Mouse (Mus musculus) kidney, adult 2 months (tissue): ENCODE measurements around the gene Gm15517. TPM values are rescaled to one million over a fixed set of nuclear protein-coding genes. Genes with fewer than 3 reads are reported as not detected.

Source experiments
- DNase-seq: peaks from one replicate; pipeline ENCODE4 v3.0.0; 2021
- H3K27ac ChIP-seq: fragments of 200-500 bp; 2 replicates; pipeline ENCODE4 v1.5.1; 2012; ENCODE audit warnings: low read depth, low read length, control low read depth, inconsistent platforms; ENCODE audit not compliant: insufficient read depth
- H3K27me3 ChIP-seq: fragments of 200-500 bp; replicated peaks from 2 replicates; pipeline ENCODE4 v1.6.1; 2012; ENCODE audit warnings: mild to moderate bottlenecking, moderate library complexity, low read length, inconsistent platforms; ENCODE audit not compliant: control insufficient read depth, insufficient read depth
- H3K36me3 ChIP-seq: fragments of 200-500 bp; 2 replicates; pipeline ENCODE4 v1.6.1; 2012; ENCODE audit warnings: mild to moderate bottlenecking, moderate library complexity, low read length, inconsistent platforms; ENCODE audit not compliant: control insufficient read depth, insufficient read depth
- H3K4me1 ChIP-seq: fragments of 200-500 bp; 2 replicates; pipeline ENCODE4 v1.6.1; 2011; ENCODE audit warnings: low read length; ENCODE audit not compliant: control insufficient read depth, insufficient read depth
- H3K4me3 ChIP-seq: fragments of 200-500 bp; 2 replicates; pipeline ENCODE4 v1.5.1; 2011; ENCODE audit warnings: mild to moderate bottlenecking, low read depth, low read length, control low read depth; ENCODE audit not compliant: insufficient read depth
- CTCF ChIP-seq: fragments of 200-500 bp; conservative IDR thresholded peaks from 2 replicates; pipeline ENCODE4 v1.5.1; 2011; ENCODE audit warnings: low read depth, mild to moderate bottlenecking, control low read depth, low read length, moderate library complexity, mixed read lengths; ENCODE audit not compliant: insufficient read depth, insufficient read length
- POLR2A ChIP-seq: fragments of 200-500 bp; IDR thresholded peaks from one replicate; pipeline ENCODE4 v1.6.1; 2011; ENCODE audit warnings: low read depth, low read length, control low read depth
- WGBS: fragments of 180-500 bp; shearing (Covaris S2); methylation state at CpG from one replicate; pipeline ENCODE4 v1.1.7; 2018; 5-methylcytosine and 5-hydroxymethylcytosine counted together
- polyA plus RNA-seq: library from polyadenylated mRNA; depleted of rRNA; stranded (reverse); fragments of >200 nt; gene quantifications from 2 replicates; pipeline ENCODE4 v1.2.3, GENCODE M21; 2012

Gene Gm15517
- polyA plus RNA-seq, 1 experiment = not detected

- no peaks in the 10 kb centered on the region for H3K4me1 ChIP-seq
- H3K4me3 ChIP-seq = no peak overlapping the region
- no peaks in the 10 kb centered on the region for H3K27me3 ChIP-seq
- H3K27ac ChIP-seq = no peak overlapping the region
- DNase-seq = no peak
- WGBS = 67% methylated on average over 2 of the region's 2 CpGs
- no peak for TF ChIP-seq POLR2A
- no peak for TF ChIP-seq CTCF
- H3K36me3 ChIP-seq = no peaks in the 10 kb centered on the region
These were observed 10.1 kb downstream of the Gm15517 start for GRCm38 (mm10) chr7:44271309-44271708.

- Histone ChIP-seq H3K27me3 (no peaks in the 10 kb centered on the region), H3K36me3 (no peaks in the 10 kb centered on the region), H3K27ac (no peak overlapping the region), H3K4me3 (no peak overlapping the region), H3K4me1 (no peaks in the 10 kb centered on the region)
- no peak for DNase-seq
- TF ChIP-seq CTCF (no peak), POLR2A (no peak)
- WGBS = 90% methylated on average over 7 of the region's 7 CpGs
These were observed 11.3 kb downstream of the Gm15517 start for GRCm38 (mm10) chr7:44272546-44272945.

- H3K27me3 ChIP-seq = no peaks in the 10 kb centered on the region
- DNase-seq = no peak
- H3K36me3 ChIP-seq = no peaks in the 10 kb centered on the region
- H3K4me3 ChIP-seq = no peak overlapping the region
- no peak for TF ChIP-seq CTCF
- no peak for TF ChIP-seq POLR2A
- H3K27ac ChIP-seq = no peak overlapping the region
- 66% methylated on average over 7 of the region's 7 CpGs for WGBS
- H3K4me1 ChIP-seq = no peaks in the 10 kb centered on the region
These were observed 12.2 kb downstream of the Gm15517 start for GRCm38 (mm10) chr7:44273446-44273845.

GRCm38 (mm10) chr7:44274096-44274495, 12.8 kb downstream of the Gm15517 start:
- DNase-seq = no peak
- WGBS = 51% methylated on average over 11 of the region's 11 CpGs

GRCm38 (mm10) chr7:44275546-44275945, 14.3 kb downstream of the Gm15517 start:
- no peaks in the 10 kb centered on the region for H3K27me3 ChIP-seq
- DNase-seq = no peak
- 73% methylated on average over 3 of the region's 3 CpGs for WGBS

More at GRCm38 (mm10) chr7:44274096-44274495, 12.8 kb downstream of the Gm15517 start:
- Histone ChIP-seq H3K27ac (no peak overlapping the region), H3K36me3 (no peaks in the 10 kb centered on the region), H3K4me1 (no peaks in the 10 kb centered on the region), H3K4me3 (no peak overlapping the region), H3K27me3 (no peaks in the 10 kb centered on the region)
- TF ChIP-seq POLR2A (no peak), CTCF (no peak)

GRCm38 (mm10) chr7:44276461-44277249, 15.4 kb downstream of the Gm15517 start:
- TF ChIP-seq POLR2A (no peak), CTCF (no peak)
- H3K4me1 ChIP-seq = no peaks in the 10 kb centered on the region
- WGBS = 59% methylated on average over 10 of the region's 10 CpGs
- H3K27me3 ChIP-seq = no peaks in the 10 kb centered on the region
- H3K4me3 ChIP-seq = no peak overlapping the region
- H3K27ac ChIP-seq = no peak overlapping the region
- no peaks in the 10 kb centered on the region for H3K36me3 ChIP-seq
- no peak for DNase-seq

More at GRCm38 (mm10) chr7:44275546-44275945, 14.3 kb downstream of the Gm15517 start:
- no peaks in the 10 kb centered on the region for H3K4me1 ChIP-seq
- H3K36me3 ChIP-seq = no peaks in the 10 kb centered on the region
- H3K4me3 ChIP-seq = no peak overlapping the region
- TF ChIP-seq POLR2A (no peak), CTCF (no peak)
- no peak overlapping the region for H3K27ac ChIP-seq

- H3K4me3 ChIP-seq = no peak overlapping the region
- DNase-seq = peak; percentile 27
- no peaks in the 10 kb centered on the region for H3K4me1 ChIP-seq
- TF ChIP-seq POLR2A (no peak), CTCF (peak; percentile 60)
- no peaks in the 10 kb centered on the region for H3K36me3 ChIP-seq
- no peaks in the 10 kb centered on the region for H3K27me3 ChIP-seq
- no peak overlapping the region for H3K27ac ChIP-seq
- WGBS = 45% methylated on average over 2 of the region's 2 CpGs
These were observed 16.0 kb downstream of the Gm15517 start for GRCm38 (mm10) chr7:44277250-44277622.
